Mouse (Mus musculus): ENCODE data around the gene Cntn2. TPM values are rescaled to one million over a fixed set of nuclear protein-coding genes. Genes with fewer than 3 reads are reported as not detected.

The Cntn2 gene
- polyA plus RNA-seq, 1 experiment: not detected

GRCm38 (mm10) chr1:132483759-132484158 is 59.3 kb downstream of the Cntn2 start:
- 78% methylated on average over 6 of the region's 6 CpGs for WGBS
- TF ChIP-seq POLR2A (IDR thresholded peaks at IDR 0.05; ENCODE audit: borderline replicate concordance, control insufficient read depth, low read depth, low read length): no peak
- H3K4me3 ChIP-seq (replicated peaks; ENCODE audit: control insufficient read depth, low read depth, low read length): no peak overlapping the region
- no peak overlapping the region for H3K27ac ChIP-seq (ENCODE audit: control insufficient read depth, insufficient read depth, low read depth, low read length, poor library complexity)
- H3K4me1 ChIP-seq (ENCODE audit: control insufficient read depth, insufficient read depth, low read length): no peaks in the 10 kb centered on the region

DNA sequence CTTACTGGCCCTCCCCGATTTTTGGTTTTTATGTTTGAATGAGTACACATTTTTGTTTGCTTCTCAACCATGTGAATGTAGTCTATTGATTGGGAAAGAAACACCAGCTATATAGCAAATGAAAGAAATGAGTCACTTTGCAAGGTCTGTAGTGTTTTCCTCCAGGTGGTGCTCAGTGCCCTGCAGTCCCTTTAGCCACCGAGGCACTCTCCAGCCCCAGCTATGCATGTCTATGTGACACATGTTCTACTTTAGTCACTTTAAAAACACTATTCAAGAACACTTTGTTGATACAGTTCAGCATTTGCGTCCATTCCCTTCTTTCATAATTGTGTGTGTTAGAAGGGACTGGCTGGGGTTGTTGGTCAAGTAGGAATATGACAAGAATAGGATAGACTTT is 59.8 kb downstream of the Cntn2 start:
- no peak overlapping the region for H3K4me3 ChIP-seq (replicated peaks; ENCODE audit: control insufficient read depth, low read depth, low read length)
- no peak overlapping the region for H3K27ac ChIP-seq (ENCODE audit: control insufficient read depth, insufficient read depth, low read depth, low read length, poor library complexity)
- WGBS: 84% methylated on average over 3 of the region's 3 CpGs
- H3K4me1 ChIP-seq (ENCODE audit: control insufficient read depth, insufficient read depth, low read length): no peaks in the 10 kb centered on the region; the same call in 1 of the 2 replicates
- TF ChIP-seq POLR2A (IDR thresholded peaks at IDR 0.05; ENCODE audit: borderline replicate concordance, control insufficient read depth, low read depth, low read length) (no peak), CTCF (IDR thresholded peaks at IDR 0.05; ENCODE audit: control insufficient read depth, insufficient read depth, low read length) (no peak)

GRCm38 (mm10) chr1:132481619-132482018 is 61.4 kb downstream of the Cntn2 start:
- TF ChIP-seq POLR2A (IDR thresholded peaks at IDR 0.05; ENCODE audit: borderline replicate concordance, control insufficient read depth, low read depth, low read length) (no peak), CTCF (IDR thresholded peaks at IDR 0.05; ENCODE audit: control insufficient read depth, insufficient read depth, low read length) (no peak)
- WGBS: 77% methylated on average over 2 of the region's 2 CpGs
- Histone ChIP-seq H3K4me1 (ENCODE audit: control insufficient read depth, insufficient read depth, low read length) (no peaks in the 10 kb centered on the region; the same call in 1 of the 2 replicates), H3K4me3 (replicated peaks; ENCODE audit: control insufficient read depth, low read depth, low read length) (no peak overlapping the region), H3K27ac (ENCODE audit: control insufficient read depth, insufficient read depth, low read depth, low read length, poor library complexity) (no peak overlapping the region)

DNA sequence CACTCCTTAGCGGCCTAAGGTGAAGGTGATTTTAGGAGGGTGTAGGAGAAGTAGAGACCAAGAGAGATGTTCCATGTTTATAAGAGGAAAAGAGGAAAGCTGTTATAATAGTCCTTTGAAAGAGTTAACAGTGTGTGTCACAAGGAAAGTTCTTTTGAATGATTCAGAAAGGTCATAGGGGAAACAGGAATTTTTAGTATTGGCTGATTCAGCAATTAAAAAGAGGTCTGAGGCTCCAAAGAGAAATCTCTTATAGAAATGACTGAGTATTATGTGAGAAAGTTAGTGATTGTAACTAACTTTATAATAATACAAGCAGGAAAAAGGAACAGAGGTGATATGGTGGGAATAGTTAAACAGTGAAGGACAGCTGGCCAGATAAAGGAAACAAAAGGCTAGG is 63.6 kb downstream of the Cntn2 start:
- Histone ChIP-seq H3K4me1 (ENCODE audit: control insufficient read depth, insufficient read depth, low read length) (no peaks in the 10 kb centered on the region; the same call in 1 of the 2 replicates), H3K27ac (ENCODE audit: control insufficient read depth, insufficient read depth, low read depth, low read length, poor library complexity) (no peak overlapping the region), H3K4me3 (replicated peaks; ENCODE audit: control insufficient read depth, low read depth, low read length) (no peak overlapping the region)
- TF ChIP-seq POLR2A (IDR thresholded peaks at IDR 0.05; ENCODE audit: borderline replicate concordance, control insufficient read depth, low read depth, low read length) (no peak), CTCF (IDR thresholded peaks at IDR 0.05; ENCODE audit: control insufficient read depth, insufficient read depth, low read length) (no peak)
- 94% methylated on average over 1 of the region's 1 CpGs for WGBS

GRCm38 (mm10) chr1:132476928-132477691 is 65.9 kb downstream of the Cntn2 start, which contains the start of gene Rbbp5:
TSS of gene Rbbp5 (plus strand) at chr1:132477365.
- H3K4me1 ChIP-seq (ENCODE audit: control insufficient read depth, insufficient read depth, low read length): no peaks in the 10 kb centered on the region; the same call in 1 of the 2 replicates
- peak within 1 kb of the TSS; percentile 67 for H3K27ac ChIP-seq (ENCODE audit: control insufficient read depth, insufficient read depth, low read depth, low read length, poor library complexity)
- peak within 1 kb of the TSS; percentile 79 for H3K4me3 ChIP-seq (replicated peaks; ENCODE audit: control insufficient read depth, low read depth, low read length)
- under 1% methylated on average over 43 of the region's 43 CpGs for WGBS
- TF ChIP-seq CTCF (IDR thresholded peaks at IDR 0.05; ENCODE audit: control insufficient read depth, insufficient read depth, low read length): no peak

DNA sequence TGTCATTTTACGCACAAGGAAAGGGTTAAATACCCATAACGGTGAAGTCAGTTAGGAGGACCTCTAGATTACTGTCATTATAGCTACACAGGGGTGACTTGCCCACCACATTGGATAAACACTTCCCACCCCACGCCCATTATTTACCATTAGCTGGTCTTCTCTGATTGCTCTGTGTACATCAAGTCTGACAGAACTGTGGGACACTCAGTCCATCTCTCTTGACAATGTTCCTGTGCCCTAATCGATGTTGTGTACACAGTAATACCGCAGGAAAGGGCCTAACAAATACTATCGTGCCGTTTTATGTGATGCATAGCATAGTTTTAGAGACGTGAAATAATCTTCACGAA is 66.5 kb downstream of the Cntn2 start:
- TF ChIP-seq CTCF (IDR thresholded peaks at IDR 0.05; ENCODE audit: control insufficient read depth, insufficient read depth, low read length): no peak
- TF ChIP-seq POLR2A (IDR thresholded peaks at IDR 0.05; ENCODE audit: borderline replicate concordance, control insufficient read depth, low read depth, low read length): no peak

DNA sequence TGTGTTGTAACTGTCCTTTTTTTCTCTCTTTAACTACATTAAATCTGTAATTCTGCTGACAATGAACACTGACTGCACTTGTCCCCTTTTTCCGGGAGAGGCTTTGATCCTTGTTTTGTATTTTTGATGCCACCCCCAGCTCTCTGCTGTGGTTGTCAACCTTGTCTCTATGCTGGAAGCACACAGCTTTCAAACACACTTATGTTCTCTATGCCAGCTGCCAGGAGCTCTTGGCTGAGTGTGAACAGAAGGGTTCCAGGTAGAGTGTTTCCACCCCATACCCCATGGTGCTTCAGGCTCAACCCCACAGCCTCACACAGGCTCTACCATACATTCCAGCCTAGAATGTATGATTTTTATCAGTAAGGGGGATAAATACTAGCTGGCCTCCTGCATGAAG is 68.6 kb downstream of the Cntn2 start:
- no peak overlapping the region for H3K27ac ChIP-seq (ENCODE audit: control insufficient read depth, insufficient read depth, low read depth, low read length, poor library complexity)
- peaks cover 3% of the 10 kb centered on the region; the same call in 1 of the 2 replicates for H3K4me1 ChIP-seq (ENCODE audit: control insufficient read depth, insufficient read depth, low read length)
- no peak overlapping the region for H3K4me3 ChIP-seq (replicated peaks; ENCODE audit: control insufficient read depth, low read depth, low read length)
- WGBS: 82% methylated on average over 1 of the region's 1 CpGs
- TF ChIP-seq CTCF (IDR thresholded peaks at IDR 0.05; ENCODE audit: control insufficient read depth, insufficient read depth, low read length): no peak
- TF ChIP-seq POLR2A (IDR thresholded peaks at IDR 0.05; ENCODE audit: borderline replicate concordance, control insufficient read depth, low read depth, low read length): no peak

More for the DNA sequence above, 66.5 kb downstream of the Cntn2 start:
- Histone ChIP-seq H3K4me3 (replicated peaks; ENCODE audit: control insufficient read depth, low read depth, low read length) (peak overlapping the region; percentile 79), H3K27ac (ENCODE audit: control insufficient read depth, insufficient read depth, low read depth, low read length, poor library complexity) (peak overlapping the region; percentile 24; the same call in 1 of the 2 replicates), H3K4me1 (ENCODE audit: control insufficient read depth, insufficient read depth, low read length) (no peaks in the 10 kb centered on the region; the same call in 1 of the 2 replicates)
- 3% methylated on average over 9 of the region's 9 CpGs for WGBS

- H3K4me1 ChIP-seq (ENCODE audit: control insufficient read depth, insufficient read depth, low read length): peaks cover 3% of the 10 kb centered on the region; the same call in 1 of the 2 replicates
- no peak for TF ChIP-seq CTCF (IDR thresholded peaks at IDR 0.05; ENCODE audit: control insufficient read depth, insufficient read depth, low read length)
- no peak for TF ChIP-seq POLR2A (IDR thresholded peaks at IDR 0.05; ENCODE audit: borderline replicate concordance, control insufficient read depth, low read depth, low read length)
- no peak overlapping the region for H3K4me3 ChIP-seq (replicated peaks; ENCODE audit: control insufficient read depth, low read depth, low read length)
- H3K27ac ChIP-seq (ENCODE audit: control insufficient read depth, insufficient read depth, low read depth, low read length, poor library complexity): no peak overlapping the region
- 43% methylated on average over 5 of the region's 5 CpGs for WGBS
Measured at GRCm38 (mm10) chr1:132472537-132472936, 70.5 kb downstream of the Cntn2 start.

Data from bone marrow, adult 2 months (tissue).